Mouse (Mus musculus): Measurements from ENCODE around the gene Ggcx.
A peak's percentile ranks its signal among the peaks of the same experiment; 100 is the strongest.

Ggcx gene

GRCm38 (mm10) chr6:72414076-72414756, at the start of gene Ggcx:
TSS of gene Ggcx (plus strand) at chr6:72414308.
- peak; percentile 93 for DNase-seq (ENCODE audit: extremely low spot score, low spot score)

DNA sequence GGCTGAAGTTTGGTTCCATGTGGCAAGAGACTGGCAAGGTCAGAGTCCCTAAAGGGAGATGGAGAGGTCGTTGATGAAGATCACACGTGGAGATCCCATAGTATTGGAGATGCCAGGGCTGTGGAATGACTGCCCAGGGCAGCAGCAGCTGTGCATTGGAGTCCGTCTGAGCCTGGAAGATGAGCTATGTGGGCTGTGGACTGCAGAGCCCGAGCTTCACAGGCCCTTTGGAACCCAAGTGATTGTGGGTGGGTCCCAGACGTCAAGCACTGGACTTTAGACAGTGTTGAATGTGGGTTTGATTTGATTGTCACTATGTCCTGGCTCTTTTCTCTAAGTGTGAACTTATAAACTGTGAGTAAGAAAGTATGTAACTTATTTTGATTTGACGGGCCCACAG, 49.1 kb upstream of the Ggcx start:
- DNase-seq (ENCODE audit: extremely low spot score, low spot score), result no peak

GRCm38 (mm10) chr6:72366304-72366703, 47.8 kb upstream of the Ggcx start:
- DNase-seq (ENCODE audit: extremely low spot score, low spot score), result no peak

- DNase-seq (ENCODE audit: extremely low spot score, low spot score), result no peak
These were observed 47.2 kb upstream of the Ggcx start, which contains the start of gene Rnf181 for GRCm38 (mm10) chr6:72366844-72367443. TSS of gene Rnf181 (minus strand) at chr6:72366956.

- no peak for DNase-seq (ENCODE audit: extremely low spot score, low spot score)
These were observed 46.6 kb upstream of the Ggcx start for GRCm38 (mm10) chr6:72367460-72367974.

- DNase-seq (ENCODE audit: extremely low spot score, low spot score), result no peak
These were observed 44.6 kb upstream of the Ggcx start for GRCm38 (mm10) chr6:72369557-72369956.

DNA sequence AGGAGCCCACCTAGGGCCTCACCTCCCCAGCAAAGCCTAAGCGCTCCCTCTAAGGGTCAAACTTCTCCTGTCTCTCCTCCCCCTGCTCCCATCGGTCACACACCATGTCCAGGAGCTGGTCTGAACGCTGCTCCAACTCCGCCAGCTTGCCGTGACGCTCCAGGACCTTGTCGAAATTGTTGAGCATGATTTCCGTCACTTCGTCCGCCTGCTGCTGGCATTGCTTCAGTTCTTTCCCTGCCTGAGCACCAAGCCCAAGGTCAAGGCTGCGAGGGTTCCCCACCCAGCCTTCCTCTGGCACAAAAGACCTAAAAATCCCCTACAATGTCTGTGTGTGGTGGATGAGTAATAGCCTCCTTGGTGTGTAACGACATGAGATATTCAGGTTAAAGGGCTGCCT, 44.0 kb upstream of the Ggcx start:
- DNase-seq (ENCODE audit: extremely low spot score, low spot score), result no peak

DNA sequence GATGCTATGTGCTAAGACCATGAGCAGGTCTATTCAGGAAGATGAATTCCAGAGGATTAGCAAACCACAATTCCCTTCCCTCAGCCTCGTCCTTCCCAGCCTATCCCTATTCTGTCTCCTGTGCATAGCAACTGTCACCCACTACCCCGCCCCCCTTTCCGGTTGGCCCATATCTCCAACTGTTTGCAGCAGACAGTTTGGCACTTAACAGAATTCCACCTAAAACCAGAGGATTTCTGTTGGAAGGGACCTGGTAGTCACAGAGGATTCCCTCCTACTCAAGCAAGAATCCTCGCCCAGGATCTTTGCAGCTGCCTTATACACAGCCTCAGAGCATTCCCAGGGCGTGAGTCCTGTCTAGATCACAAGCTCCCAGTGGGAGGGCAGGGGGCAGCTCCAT, 43.0 kb upstream of the Ggcx start:
- DNase-seq (ENCODE audit: extremely low spot score, low spot score), result no peak

GRCm38 (mm10) chr6:72371571-72371970, 42.5 kb upstream of the Ggcx start:
- DNase-seq (ENCODE audit: extremely low spot score, low spot score), result no peak

- DNase-seq (ENCODE audit: extremely low spot score, low spot score), result no peak
These were observed 40.9 kb upstream of the Ggcx start for GRCm38 (mm10) chr6:72373184-72373583.

DNA sequence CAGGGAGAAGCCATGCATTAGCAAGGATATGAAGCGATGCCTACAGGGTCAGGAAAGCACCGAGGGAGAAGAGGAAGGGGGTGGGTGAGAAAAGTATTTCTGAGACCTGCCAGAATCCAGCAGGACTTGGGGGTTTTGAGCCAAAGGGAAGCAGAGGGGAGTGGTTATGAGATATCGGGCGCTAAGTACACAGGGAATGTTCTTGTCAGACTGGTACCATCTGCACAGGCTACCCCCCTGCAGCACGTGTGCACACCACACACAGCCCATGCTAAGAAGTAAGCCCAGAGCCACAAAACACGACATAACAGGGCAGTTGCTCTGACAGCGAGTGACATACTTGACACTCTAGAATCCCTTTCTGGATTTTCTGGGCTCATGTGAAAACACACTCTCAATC, 39.9 kb upstream of the Ggcx start:
- DNase-seq (ENCODE audit: extremely low spot score, low spot score), result no peak

- no peak for DNase-seq (ENCODE audit: extremely low spot score, low spot score)
These were observed 39.1 kb upstream of the Ggcx start for GRCm38 (mm10) chr6:72374820-72375563.

DNA sequence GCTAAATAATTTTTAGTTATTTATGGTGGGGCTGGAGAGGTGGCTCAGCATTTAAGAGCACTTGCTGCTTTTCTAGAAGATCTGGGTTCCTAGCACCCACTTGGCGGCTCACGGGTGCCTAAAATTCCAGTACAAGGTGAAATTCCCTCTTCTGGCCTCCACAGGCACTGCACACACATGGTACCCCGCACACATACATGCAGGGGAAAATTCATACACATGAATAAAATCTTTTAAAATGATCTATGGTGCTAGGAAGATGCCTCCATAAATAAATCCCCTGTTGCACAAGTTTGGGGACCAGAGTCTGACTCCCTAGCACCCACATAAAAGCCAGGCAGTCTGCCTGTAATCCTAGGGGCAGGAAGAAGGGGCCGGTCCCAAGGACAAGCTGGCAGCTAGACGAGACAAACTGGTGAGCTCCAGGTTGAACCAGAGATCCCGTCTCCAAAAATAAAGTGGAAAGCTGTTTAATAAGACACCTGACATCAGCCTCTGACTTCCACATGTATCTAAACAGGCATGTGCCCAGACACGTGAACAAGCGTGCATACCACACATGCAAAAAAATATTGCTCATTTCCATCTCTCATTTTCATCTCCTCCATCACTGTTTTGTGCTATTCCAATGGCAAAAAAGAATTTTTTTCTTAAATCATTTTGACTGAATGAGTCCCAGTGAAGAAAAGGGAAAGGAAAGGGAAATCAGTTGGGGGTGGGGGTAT, 35.4 kb upstream of the Ggcx start:
- no peak for DNase-seq (ENCODE audit: extremely low spot score, low spot score)

DNA sequence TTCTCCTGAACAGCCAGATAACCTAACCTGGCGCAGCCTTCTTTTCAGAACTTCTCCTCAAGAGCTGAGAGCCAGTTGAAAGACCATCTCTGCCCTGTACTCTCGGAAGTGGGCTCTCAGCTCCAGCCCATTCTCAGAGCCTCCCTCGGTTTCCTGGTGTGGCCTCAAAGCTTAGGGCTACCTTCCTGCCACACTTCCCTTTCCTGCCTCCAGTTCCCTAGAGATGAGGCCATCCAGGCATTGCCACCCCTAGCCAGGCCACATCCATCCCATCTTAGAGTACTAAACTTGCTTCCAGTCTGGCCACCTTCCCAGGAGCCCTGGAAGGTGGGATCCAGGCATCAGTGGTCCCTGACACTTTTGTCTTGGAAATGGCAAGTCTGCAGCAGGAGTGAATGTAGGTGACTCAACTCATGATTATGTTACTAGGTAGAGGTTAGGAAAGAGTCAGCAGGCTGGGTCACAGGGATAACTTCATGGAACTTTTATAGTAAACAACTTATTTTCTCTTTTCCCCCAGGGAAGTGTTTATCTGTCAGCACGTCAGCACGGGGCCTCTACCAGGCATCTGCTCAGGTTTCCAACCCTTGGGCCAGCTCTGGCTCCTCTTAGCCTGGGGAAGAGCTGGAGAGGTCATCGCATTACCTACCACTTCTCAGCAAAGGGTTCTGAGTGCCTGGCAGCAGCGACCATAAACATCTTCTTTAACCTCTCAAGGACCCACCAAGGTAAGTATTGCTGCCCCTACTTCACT, 34.6 kb upstream of the Ggcx start:
- DNase-seq (ENCODE audit: extremely low spot score, low spot score), result no peak

GRCm38 (mm10) chr6:72380131-72380770, 33.9 kb upstream of the Ggcx start, which contains the start of gene Vamp5:
TSS of gene Vamp5 (minus strand) at chr6:72380468.
- DNase-seq (ENCODE audit: extremely low spot score, low spot score), result peak; percentile 61

DNA sequence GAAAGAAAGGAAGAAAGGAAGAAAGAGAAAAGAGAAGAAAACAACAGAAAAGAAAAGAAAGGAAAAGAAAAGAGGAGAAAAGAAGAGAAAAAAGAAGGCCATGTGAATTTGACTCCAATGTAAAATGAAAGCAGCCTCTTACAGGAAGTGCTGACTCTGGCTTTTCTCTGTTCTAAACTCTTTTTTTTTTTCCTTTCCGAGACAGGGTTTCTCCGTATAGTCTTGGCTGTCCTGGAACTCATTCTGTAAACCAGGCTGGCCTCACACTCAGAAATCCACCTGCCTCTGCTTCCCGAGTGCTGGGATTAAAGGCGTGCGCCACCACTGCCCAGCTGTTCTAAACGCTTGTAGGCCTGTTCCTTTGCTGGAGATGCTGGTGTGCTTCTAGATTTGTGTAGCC, 31.6 kb upstream of the Ggcx start:
- DNase-seq (ENCODE audit: extremely low spot score, low spot score), result no peak

DNA sequence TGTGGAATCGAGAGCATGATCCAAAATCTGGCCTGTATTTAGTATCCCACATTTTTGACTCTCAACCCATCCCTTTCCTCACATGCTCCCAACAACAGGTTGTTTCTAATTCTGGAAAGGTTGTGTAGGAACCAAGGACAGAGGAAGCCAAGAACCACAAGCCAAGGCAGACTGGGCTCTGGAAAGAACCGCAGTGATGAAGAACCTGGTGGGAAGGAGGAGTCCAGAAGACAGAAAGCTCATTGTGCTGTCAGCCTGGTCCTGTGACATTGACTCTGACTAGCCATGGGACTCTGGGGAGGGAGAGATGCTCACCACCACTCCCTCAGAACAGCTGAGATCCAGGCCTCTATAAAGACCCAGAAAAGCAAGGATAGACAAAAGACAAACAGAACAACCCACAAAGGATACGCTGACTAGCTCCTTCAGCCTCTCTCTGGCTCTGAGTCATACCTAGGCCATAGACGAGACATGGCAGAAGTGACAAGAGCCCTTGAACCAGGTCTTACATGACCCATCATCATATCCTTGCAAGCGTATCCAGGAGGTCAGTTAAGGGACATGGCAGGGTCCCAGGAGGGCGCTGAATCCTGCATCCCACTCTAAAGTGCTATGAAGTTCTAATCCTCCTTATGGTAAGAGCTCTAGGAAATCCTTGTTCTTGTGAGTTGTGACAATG, 30.8 kb upstream of the Ggcx start:
- no peak for DNase-seq (ENCODE audit: extremely low spot score, low spot score)

DNA sequence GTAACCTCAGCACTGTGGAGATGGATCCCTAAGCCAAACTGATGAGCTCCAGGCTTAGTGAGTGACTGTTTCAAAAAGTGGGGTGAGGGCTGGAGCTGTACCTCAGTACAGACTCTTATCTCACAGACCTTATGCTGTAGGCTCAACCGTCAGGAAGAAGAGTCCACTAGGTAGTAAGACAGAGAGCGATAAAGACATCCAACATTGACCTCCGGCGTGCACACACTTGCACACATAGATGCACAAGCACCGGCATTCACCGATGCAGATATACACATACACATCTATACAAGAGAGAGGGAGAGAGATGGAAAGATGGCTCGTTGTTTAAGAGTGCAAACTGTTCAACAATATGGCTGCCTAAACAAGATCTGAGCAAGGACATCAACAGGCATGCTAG, 30.2 kb upstream of the Ggcx start:
- DNase-seq (ENCODE audit: extremely low spot score, low spot score), result no peak

DNA sequence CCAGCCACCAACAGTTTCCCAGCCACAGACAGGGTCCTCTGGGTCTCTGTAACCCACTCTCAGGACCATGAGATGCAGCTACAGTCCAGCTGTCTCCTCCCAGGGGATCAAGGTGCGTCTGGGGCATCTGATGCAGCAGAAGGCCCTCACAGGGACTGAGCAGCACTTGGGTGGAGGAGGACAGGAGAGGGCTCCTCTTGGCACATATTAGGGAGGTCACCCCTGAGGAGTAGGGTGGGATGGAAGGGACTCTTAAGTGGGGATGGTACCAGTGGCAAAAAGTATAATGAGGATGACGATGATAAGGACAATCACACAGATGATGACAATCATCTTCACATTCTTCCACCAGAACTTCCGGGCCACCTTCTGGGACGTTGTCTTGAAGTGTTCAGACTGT, 28.9 kb upstream of the Ggcx start:
- no peak for DNase-seq (ENCODE audit: extremely low spot score, low spot score)

DNA sequence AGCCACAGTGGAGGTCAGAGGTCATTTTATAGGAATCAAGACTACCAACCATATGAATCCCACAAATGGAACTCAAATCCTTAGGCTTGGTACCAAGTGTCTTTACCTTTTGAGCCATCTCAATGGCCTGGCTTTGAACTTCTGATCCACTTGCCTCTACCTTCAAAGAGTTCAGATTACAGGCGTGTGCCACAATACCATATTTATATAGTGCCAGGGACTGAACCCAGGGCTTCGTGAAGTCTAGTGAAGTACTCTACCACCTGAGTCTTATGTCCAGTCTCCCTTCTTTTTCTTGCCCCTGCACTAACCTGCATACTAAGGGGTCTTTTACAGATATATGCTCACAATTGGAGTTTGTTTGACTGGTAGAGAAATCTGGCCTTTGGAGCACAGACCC, 27.5 kb upstream of the Ggcx start:
- DNase-seq (ENCODE audit: extremely low spot score, low spot score), result no peak
